Mouse (Mus musculus) megakaryocyte progenitor cell, adult 5-6 weeks (primary cell): Measurements from ENCODE around the gene Taf1c. TPM values are rescaled to one million over a fixed set of nuclear protein-coding genes. Genes with fewer than 3 reads are reported as not detected.

Experiments used
- ATAC-seq: replicated peaks from 2 replicates; pipeline ENCODE4 v1.8.0; 2016; ENCODE audit warnings: mild to moderate bottlenecking, moderate TSS enrichment, inconsistent platforms; ENCODE audit not compliant: poor library complexity
- total RNA-seq, 2 experiments: library from RNA; stranded (forward) in 1 of 2; stranded (reverse) in 1 of 2; fragments of 157-497, 149-512 nt in 1 of 2; fragments of 200-1000 nt in 1 of 2; gene quantifications; 2 replicates each; pipeline versions ENCODE4 v1.2.3 to v1.2.4; 2015 to 2017

Taf1c gene
- total RNA-seq (2015) (5.5 and 6.2 TPM in 2 replicates), total RNA-seq (2017) (5.8 and 11.5 TPM in 2 replicates)

- ATAC-seq: peak; percentile 95
Measured at GRCm38 (mm10) chr8:119604996-119605395, at the start of gene Taf1c. Taf1c (minus strand) TSS chr8:119605222.

GRCm38 (mm10) chr8:119651324-119651723, 46.3 kb upstream of the Taf1c start:
- ATAC-seq: no peak

DNA sequence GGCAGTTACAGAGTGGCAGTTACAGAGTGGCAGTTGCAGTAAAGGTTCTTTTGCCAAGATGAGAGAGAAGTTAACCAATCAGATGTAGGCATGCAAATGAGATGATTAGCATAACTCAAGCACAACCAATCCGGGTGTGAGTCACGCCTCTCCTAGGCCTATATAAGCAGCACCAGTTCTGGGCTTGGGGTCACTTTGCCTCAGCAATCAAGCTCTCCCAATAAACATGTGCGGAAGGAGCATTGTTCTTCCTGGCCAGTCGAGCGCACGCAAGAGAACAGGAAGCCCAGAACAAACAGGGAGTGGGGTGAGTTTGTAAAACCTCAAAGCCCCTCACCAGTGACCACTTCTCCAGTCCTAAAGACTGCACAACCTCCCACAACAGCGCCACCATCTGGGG, 41.8 kb upstream of the Taf1c start:
- ATAC-seq: no peak

DNA sequence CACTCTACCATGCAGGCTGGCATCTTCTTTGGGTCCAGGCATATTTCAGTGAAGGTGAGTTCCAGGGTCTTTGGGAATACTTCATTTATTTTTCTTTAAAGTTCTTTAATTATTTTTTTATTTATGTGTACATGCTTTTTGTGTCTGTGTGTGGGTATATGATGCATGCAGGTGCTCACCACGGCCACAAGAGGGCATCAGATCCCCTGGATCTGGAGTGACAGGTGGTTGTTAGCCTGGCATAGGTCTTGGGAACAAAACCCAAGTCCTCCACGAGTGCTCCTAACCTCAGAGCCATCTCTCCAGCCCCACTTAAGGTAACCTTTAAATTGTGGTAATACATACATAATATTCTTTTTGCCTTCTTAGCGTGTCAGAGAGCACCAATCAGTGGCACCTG, 41.2 kb upstream of the Taf1c start:
- no peak for ATAC-seq

DNA sequence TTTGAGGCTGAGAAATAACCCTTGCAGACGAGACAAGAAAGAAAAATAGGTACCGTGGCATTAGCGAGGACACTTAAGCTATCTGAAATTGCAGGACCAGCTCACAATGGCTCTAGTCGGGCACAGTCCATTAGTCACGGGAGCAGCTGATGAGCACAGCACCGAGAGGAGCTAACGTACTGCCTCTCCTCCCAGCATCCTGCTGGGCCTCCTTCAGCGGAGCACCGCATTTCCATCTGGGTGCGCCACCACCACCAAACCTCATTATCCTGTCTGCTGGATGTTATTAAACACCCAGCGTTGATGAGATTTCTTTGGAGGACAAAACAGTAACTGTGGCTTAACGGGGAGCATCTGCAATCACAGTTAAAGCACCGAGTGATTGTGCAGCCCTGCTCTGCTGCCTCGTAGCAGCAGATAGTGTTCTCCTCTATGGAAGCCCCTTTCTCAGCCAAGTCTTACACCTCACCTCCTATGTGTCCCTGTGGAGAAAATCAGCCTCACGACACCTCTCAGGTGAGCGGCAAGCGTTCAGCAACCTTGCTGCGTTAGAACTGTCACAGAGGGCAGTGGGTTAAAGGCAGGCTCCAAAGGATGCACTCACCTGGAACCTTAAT, 40.1 kb upstream of the Taf1c start:
- ATAC-seq: no peak

DNA sequence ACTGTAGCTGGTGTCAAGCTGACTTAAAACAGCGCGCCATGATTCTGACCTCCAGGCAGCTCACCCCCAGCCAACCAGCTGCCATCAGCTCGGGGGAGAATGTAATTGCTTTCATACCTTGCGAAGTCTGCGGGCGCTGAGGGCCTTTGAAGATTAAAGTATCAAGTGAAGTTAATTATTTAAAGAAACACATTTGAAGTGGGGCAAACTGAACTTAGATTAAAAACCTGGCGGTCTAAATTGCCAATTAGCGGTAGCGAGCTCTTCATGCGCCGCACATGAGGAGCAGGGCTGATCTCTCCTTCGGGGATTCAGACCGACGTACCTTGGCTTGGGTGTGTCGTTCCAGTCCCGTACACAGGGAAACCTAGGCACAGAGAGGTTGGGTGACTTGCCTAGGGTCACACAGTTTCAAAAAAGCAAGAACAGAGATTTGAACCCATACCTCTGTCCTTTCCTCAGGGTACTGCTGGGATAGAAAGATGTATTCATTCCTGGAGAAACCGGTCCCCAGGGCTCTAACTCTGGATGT, 39.5 kb upstream of the Taf1c start:
- no peak for ATAC-seq

GRCm38 (mm10) chr8:119642960-119643359, 37.9 kb upstream of the Taf1c start:
- ATAC-seq: no peak

DNA sequence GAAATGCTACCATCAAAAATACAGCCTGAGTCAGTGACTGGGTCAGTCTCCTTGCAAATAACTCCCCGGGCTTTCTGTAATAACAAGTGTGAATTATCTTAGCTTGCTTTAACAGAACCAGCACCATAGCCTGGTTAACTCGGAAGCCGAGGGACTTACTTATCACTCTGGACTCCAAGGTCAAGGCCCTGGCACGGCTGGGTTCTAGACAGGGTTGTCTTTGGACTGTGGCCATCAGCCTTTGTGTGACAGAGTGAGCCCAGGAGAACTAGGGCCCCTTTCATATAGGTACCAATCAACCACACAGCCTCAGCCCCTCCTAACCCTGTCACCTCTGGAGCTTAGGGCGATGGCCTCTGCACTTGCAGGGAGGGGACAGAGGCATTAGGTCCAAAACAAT, 36.0 kb upstream of the Taf1c start:
- no peak for ATAC-seq

- no peak for ATAC-seq
Measured at GRCm38 (mm10) chr8:119639798-119640197, 34.8 kb upstream of the Taf1c start.

- ATAC-seq: no peak
Measured at GRCm38 (mm10) chr8:119638261-119638660, 33.2 kb upstream of the Taf1c start.

DNA sequence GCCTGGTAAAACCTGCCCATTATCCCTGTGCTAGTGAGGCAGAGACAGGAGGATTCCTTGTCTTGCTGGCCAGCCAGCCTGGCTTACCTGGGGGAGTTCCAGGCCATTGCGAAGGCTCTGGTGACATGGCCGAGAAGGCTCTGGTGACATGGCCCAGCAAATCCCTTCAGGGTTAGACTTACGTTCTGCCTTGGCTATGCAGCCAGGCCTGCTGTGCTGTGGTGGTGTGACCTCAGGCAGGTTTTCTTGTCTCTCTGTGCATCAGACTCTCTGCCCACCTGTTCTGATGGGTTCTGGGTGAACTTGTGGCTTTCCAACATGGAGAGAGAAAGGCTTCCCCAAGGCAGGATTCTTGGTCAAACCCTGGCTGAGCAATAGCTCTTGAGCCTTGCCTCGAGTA, 32.4 kb upstream of the Taf1c start:
- no peak for ATAC-seq

GRCm38 (mm10) chr8:119636766-119637165, 31.7 kb upstream of the Taf1c start:
- ATAC-seq: no peak

- no peak for ATAC-seq
Measured at GRCm38 (mm10) chr8:119635958-119636357, 30.9 kb upstream of the Taf1c start.

DNA sequence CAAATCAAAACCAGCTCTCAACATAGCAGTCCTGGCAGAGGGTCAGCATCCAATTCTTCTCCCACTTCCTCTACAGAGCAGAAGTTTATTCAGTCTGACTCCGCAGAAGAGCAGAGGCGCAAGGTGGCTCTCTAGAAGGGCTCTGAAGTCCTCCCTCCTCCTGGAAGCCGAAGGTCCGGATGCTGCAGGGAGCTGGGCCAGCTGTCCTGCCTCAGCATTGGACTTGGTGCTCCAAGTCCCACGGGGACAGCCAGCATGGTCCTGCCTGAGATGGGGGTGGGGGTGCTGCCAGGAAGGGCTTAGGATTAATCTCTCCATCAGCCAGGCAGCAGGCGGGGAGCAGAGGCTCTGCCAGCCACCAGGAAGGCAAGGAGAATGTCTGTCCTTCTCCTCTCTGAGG, 30.4 kb upstream of the Taf1c start, which contains the start of gene Kcng4:
Gene Kcng4, minus strand, starts transcription at position 303 of the 400 bp plus-strand sequence.
- ATAC-seq: no peak

DNA sequence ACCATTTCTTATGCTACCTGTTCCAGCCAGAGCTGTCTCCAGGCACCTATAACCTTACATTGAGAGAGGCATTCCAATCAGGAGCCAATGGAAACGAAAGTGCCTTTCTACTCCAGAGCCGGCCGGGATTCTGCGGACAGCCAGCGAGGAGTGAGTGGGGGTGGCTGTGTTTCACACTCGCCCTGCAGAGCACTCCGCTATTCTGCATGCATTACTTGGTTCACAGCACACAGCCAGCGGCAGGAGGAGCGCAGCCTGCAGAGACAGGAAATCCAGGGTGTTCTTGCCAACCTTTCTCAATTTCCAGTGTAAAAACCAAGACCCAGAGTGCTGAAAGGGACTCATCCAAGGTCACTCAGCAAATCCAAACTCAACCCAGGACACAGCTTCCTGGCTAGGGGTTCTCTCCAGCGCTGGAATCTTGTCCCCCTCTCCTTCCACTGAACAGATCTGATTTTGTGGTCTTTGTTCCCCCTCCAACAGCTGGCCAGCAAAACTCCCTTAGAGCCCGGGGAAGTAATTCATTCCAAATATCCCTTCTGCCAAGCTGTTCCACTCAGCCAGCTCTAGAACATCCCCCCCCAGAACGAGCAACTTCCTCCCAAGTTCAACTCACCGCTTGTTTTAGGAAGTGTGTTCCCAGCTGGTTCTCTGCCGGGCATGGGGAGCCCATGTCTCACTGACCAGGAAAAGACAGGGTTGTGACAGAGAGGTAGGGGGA, 29.8 kb upstream of the Taf1c start:
- ATAC-seq: no peak

DNA sequence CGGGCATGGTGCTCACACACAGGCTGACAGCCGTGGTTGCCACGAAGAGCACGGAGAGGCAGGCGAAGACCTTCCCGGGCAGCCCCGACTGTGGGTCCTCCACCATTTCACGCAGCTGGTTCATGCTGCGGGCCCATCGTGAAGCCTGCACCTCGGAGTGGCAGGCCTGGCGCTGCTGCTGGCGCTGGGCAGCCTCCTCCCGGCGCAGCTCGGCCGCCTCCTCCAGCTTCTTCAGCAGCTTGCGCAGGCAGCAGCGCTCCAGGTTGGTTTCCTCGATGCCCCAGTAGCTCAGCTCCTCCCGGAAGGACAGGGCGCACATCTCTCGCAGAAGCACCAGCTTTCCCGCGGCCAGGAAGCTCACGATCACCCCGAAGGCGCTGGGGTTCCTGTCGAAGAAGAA, 27.9 kb upstream of the Taf1c start:
- ATAC-seq: no peak

GRCm38 (mm10) chr8:119632246-119632645, 27.2 kb upstream of the Taf1c start:
- no peak for ATAC-seq

GRCm38 (mm10) chr8:119630841-119631240, 25.8 kb upstream of the Taf1c start:
- no peak for ATAC-seq

GRCm38 (mm10) chr8:119627613-119628359, 22.8 kb upstream of the Taf1c start:
- ATAC-seq: peak; percentile 19; the same call in 1 of the 2 replicates

- ATAC-seq: peak; percentile 85
Measured at GRCm38 (mm10) chr8:119627199-119627598, 22.2 kb upstream of the Taf1c start.

DNA sequence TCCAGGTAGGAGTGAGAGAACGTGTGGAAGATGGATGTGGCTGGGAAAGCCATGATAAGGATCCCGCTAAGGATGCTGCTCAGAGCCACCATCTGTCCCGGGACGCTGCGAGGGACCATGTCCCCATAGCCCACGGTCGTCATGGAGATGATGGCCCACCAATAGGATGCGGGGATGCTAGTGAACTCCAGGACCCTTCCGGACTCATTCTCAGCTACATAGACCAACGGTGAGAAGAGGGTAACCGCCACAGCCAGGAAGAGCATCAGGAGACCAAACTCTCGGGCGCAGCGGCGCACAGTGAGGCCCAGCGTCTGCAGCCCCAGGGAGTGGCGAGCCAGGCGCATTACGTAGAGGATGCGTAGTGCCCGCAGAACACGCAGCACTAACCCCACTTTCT, 20.8 kb upstream of the Taf1c start:
- ATAC-seq: no peak

- ATAC-seq: no peak
Measured at GRCm38 (mm10) chr8:119624916-119625315, 19.9 kb upstream of the Taf1c start.
